Mouse (Mus musculus) right cerebral cortex, postnatal 14 days (tissue): Measurements from ENCODE around the gene Irf3.
"Not testable (repeated sequence)": the region's sequence is repeated elsewhere in the genome, so short reads cannot be mapped to it uniquely, and the experiment has no call there.

Experiments used
- DNase-seq: peaks from one replicate; pipeline ENCODE4 v3.0.0; 2022

The Irf3 gene

GRCm38 (mm10) chr7:45008411-45008810 is 11.0 kb downstream of the Irf3 start:
- DNase-seq: no peak

DNA sequence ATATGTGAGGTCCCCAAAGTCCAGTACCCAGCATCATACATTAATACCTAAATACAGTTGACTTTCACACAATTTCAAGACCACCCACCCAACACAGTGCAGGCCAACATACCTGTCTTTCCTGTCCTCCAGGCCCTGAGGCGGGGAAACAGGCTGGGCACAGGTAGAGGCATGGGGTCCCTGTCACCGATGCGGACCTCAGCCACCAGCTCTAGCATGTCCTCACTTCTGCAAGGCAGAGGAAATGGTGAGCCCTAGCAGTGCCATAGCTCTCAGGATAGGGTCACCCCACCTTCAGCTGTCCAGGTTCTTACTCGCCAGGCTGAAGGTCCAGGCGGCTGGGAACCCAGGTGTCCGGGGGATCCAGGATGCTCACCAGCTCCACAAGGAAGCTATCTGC is 14.6 kb downstream of the Irf3 start:
- no peak for DNase-seq

GRCm38 (mm10) chr7:45012824-45013223 is 15.4 kb downstream of the Irf3 start:
- no peak for DNase-seq

- DNase-seq: no peak
Observed at GRCm38 (mm10) chr7:45013366-45014095, 16.1 kb downstream of the Irf3 start.

DNA sequence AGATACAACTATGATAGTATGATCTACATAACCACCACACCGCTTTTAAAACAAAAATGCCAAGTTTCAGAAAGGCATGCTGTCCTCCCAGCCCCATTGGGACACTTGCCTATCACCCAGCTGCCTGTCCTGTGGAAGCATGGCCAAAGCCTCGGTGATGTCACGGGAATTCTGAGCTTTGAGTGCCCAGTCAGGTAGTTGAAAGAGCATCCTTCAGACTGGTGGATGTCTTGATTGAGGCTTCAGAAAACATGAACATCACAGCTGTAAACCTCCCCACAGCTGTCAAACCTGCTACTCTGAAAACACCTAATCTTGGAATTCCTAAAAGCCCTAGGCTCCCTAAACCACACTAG is 16.6 kb downstream of the Irf3 start:
- no peak for DNase-seq

- no peak for DNase-seq
Observed at GRCm38 (mm10) chr7:45015344-45015956, 18.0 kb downstream of the Irf3 start.

GRCm38 (mm10) chr7:45015957-45016612 is 18.6 kb downstream of the Irf3 start, which contains the start of gene Scaf1:
Scaf1 (minus strand) TSS chr7:45016363.
- DNase-seq: peak; percentile 99

- DNase-seq: no peak
Observed at GRCm38 (mm10) chr7:45016761-45017160, 19.3 kb downstream of the Irf3 start.

DNA sequence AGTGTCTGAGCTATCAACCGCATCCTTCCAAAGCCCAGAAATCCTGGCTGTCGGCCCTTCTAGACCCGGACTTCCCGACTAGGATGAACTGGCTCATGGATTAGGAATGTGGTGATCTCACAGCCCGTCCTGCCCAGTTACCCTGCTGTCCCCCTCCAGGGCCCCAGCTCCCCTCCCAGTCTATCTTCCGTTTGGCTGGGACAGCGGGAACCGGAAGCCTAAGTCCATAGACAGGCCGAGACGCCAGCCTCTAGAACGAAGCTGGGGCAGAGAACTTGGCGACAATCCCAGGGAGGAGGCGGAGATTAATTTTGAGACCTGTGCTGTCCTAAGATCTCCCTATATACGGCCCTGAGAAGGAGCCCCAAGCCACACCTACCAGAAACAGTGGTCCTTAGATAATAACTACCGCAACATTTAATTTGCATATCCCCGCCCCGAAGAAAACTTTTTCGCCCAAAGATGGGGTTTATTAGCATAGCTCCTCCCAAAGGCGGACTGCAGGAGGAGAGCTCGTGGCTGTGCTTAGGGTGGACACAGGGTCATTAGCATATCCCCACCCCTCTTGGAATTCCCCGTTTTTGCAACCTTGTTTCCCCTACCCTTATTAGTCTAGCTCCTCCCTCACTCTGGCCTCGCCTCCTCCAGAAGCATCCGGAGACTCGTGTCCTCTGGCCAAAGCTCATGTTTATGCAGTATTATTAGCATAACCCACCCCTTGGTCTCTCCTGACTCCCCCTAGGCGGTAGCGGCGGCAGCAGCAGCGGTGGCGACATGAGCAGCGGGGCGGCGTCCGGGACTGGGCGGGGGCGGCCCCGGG is 20.0 kb downstream of the Irf3 start, which contains the start of gene Rras:
Gene Rras (plus strand): TSS at position 720 of the 820 bp plus-strand sequence.
- peak; percentile 59 for DNase-seq

GRCm38 (mm10) chr7:45019031-45019571 is 21.7 kb downstream of the Irf3 start:
- DNase-seq: no peak

DNA sequence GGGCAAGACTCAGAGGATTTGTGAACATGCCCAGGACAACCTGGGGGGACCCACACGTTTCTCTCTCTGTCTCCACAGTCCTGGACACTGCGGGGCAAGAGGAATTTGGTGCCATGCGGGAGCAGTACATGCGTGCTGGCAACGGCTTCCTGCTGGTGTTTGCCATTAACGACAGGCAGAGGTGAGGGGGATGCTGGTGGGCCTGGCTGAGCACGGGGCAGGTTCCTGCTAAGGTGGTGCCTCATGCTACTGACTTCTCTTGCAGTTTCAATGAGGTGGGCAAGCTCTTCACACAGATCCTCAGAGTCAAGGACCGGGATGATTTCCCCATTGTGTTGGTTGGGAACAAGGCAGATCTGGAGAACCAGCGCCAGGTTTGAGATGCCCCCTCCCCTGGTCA is 22.8 kb downstream of the Irf3 start:
- DNase-seq: no peak

- DNase-seq: not testable (repeated sequence)
Observed at GRCm38 (mm10) chr7:45023711-45024110, 26.3 kb downstream of the Irf3 start.

GRCm38 (mm10) chr7:45024281-45025248 is 27.1 kb downstream of the Irf3 start:
- no peak for DNase-seq

DNA sequence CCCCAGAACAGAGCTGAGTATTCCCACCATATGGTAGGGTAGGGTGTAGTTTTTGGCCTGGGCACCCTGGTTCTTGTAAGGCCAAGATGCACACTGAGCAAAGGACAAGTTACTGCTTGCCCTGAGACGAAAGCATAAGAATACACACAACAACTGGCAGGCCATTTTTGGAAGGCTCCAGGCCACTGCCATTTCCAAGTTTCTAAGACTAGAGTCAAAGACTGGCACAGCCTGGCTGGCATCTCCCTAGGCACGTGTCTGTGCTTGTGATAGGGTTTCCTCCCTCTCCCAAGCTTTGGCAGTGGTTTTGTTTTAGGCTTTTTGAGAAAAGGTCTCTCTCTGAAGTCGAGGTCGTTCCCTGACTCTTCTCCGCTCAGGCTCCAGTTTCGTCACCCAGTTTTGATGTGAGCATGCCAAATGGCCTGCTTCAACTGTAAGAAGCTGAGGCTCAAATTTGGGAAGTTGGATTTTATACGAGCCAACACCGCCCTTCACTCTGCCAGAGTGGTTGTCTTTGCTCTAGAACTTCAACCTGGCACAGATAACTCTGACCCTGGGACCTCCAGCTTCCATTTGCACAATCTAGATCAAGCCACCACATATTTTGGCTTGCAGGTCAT is 28.3 kb downstream of the Irf3 start:
- no peak for DNase-seq

- no peak for DNase-seq
Observed at GRCm38 (mm10) chr7:45026256-45026655, 28.8 kb downstream of the Irf3 start.

DNA sequence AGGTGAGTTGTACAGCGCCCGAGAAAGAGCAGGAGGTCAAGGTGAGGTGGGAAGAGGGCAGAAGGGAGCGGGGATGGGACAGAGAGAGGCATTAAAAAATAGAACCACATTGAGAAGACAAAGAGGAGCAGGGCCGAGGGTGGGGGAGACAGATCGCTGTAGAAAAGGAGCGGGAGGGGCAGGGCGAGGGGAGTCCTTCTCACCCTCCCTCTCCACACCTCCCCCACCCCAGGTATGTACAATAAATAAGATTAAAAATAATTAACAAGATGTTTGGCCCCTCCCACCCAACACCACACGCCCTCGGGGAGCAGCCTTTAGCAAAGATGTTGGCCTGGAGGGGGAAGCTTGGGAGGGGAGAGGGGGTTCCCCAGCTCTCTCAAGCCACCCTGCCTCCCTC is 30.3 kb downstream of the Irf3 start:
- DNase-seq: no peak

DNA sequence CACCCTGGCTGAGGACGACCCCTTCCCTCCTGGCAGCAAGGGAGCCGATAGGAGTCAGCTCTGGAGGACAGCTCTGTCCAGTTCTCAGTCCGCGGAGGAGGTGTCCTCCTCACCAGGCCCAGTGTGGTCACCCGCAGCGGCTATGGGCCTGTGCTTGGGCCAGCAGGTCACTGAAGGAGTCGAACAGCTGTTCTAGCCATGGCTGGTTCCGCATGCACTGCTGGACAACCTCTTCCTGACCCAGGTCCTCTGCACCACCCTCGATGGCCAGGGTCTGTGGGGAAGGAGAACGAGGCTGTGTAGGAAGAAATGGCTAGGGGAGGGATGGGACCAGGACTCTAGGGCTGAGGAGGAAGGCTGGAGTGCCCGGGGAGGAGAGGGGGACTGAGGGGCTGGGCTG is 30.9 kb downstream of the Irf3 start:
- DNase-seq: no peak

GRCm38 (mm10) chr7:45029995-45030394 is 32.5 kb downstream of the Irf3 start:
- no peak for DNase-seq

GRCm38 (mm10) chr7:45030857-45031256 is 33.4 kb downstream of the Irf3 start:
- no peak for DNase-seq

DNA sequence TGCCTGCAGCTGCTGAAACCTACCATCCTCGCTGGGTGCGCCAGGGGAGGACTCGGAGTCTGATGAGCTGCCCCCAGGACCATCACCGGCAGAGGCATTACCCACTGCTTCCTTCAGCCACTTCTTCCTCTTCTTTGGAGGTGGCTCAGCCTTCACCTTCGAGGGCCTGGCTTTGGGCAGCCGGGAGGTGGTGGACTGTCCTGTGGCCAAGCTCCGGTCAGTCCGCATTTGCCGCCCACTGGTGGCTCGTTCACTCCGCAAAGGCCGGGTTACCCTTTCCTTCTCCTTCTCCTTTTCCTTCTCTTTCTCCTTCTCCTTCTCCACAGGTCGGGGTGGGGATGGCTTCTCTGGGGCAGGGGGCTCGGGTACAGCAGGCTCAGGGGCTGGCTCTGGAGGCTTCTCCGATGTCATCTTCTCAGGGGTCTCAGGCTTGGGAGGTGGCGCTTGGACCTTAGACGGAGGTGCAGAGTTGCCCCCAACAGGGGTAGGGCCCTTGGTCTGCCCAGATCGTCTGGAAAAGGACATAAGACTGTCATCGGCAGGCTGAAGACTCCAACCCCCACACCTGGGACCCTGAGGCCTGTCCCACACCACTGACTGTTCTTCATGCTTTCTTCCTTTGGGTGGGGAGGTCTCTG is 36.4 kb downstream of the Irf3 start:
- DNase-seq: no peak

DNA sequence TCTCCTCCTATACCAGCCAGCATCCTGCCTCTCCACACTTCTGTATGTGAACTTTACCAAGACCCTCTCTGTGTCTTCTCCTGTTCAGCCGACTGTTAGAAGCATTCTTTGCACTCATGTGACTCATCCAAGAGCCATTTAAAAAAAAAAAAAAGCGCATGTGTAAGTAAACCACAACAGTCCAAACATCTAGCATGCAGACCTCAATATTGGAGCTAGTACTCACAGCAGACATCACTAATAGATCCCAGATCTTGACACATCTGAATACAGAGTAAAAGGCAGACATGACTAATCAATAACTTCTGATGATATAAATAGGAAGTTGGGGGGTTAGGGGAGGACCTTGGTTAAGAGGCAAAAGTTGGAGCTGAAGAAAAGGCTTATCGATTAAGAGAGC is 38.2 kb downstream of the Irf3 start:
- no peak for DNase-seq
